Mouse (Mus musculus) kidney, adult 2 months (tissue): ENCODE data around the gene Car4.

Experiments used
- CTCF ChIP-seq: fragments of 200-500 bp; conservative IDR thresholded peaks from 2 replicates; pipeline ENCODE4 v1.5.1; 2011; ENCODE audit warnings: low read depth, mild to moderate bottlenecking, control low read depth, low read length, moderate library complexity, mixed read lengths; ENCODE audit not compliant: insufficient read depth, insufficient read length
- POLR2A ChIP-seq: fragments of 200-500 bp; IDR thresholded peaks from one replicate; pipeline ENCODE4 v1.6.1; 2011; ENCODE audit warnings: low read depth, low read length, control low read depth

- no peak for TF ChIP-seq POLR2A
- TF ChIP-seq CTCF: peak; percentile 90
Measured at GRCm38 (mm10) chr11:84918425-84918824, 39.2 kb upstream of the Car4 start.
